Mouse (Mus musculus): Measurements from ENCODE around the gene Tmem178. TPM values are rescaled to one million over a fixed set of nuclear protein-coding genes. Genes with fewer than 3 reads are reported as not detected.
A peak's percentile ranks its signal among the peaks of the same experiment; 100 is the strongest.
"Not testable (repeated sequence)": the region's sequence is repeated elsewhere in the genome, so short reads cannot be mapped to it uniquely, and the experiment has no call there.

Gene Tmem178
- polyA plus RNA-seq, 1 experiment from 2014 or later = 40.4 TPM

DNA sequence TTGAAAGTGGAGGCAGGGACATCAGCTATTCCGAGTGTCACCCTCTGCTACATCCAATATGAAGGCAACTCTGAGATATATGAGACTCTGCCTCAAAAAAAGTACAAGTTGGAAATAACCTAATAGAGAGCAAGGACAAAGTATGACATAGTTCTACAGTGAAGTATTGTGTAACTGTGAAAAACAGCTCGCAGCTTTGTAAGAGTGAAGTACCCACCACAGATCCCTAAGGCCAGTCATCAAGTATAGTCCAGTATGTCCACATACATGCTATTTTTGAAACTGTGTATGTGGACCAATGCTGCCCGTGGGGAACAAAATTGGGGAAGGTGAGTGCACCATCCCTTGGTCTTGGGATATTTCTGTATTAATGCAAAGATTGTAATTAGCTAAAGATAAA is 18.9 kb upstream of the Tmem178 start:
- no peaks in the 10 kb centered on the region for H3K36me3 ChIP-seq (ENCODE audit: poor library complexity, severe bottlenecking)
- H3K4me2 ChIP-seq = no peak overlapping the region
- H3K27ac ChIP-seq = no peak overlapping the region
- no peak overlapping the region for H3K9ac ChIP-seq
- H3K4me3 ChIP-seq = no peak overlapping the region
- no peaks in the 10 kb centered on the region for H3K27me3 ChIP-seq
- peaks cover 7% of the 10 kb centered on the region; the same call in 1 of the 2 replicates for H3K4me1 ChIP-seq
- WGBS = 97% methylated on average over 3 of the region's 3 CpGs
- no peak for ATAC-seq
- H3K9me3 ChIP-seq (replicated peaks) = no peaks in the 10 kb centered on the region

DNA sequence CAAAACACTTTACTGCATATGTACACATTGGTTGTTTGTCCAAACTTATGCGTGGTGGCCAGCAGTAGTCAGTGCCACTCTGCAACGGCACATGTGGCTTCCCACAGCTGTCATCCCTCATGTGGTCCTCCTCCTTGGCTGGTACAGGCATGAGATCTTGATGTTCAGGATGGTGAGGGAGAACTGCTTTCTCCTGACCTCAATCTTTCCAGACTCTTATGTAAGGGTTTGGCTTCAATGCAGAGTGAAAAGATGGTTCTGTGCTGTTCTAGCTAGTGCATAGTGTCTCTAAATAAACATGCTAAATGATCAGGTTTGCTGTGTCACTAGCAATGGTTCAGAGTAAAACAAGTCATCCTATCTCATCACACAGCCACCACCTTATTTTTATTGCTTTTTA is 17.3 kb upstream of the Tmem178 start:
- H3K4me2 ChIP-seq = no peak overlapping the region
- H3K36me3 ChIP-seq (ENCODE audit: poor library complexity, severe bottlenecking) = no peaks in the 10 kb centered on the region
- no peak overlapping the region for H3K27ac ChIP-seq
- WGBS = 95% methylated on average over 2 of the region's 2 CpGs
- no peaks in the 10 kb centered on the region for H3K4me1 ChIP-seq
- H3K9me3 ChIP-seq (replicated peaks) = no peaks in the 10 kb centered on the region
- no peak overlapping the region for H3K9ac ChIP-seq
- H3K4me3 ChIP-seq = no peak overlapping the region
- ATAC-seq = no peak
- no peaks in the 10 kb centered on the region for H3K27me3 ChIP-seq

- Histone ChIP-seq H3K4me1 (no peaks in the 10 kb centered on the region), H3K27me3 (no peaks in the 10 kb centered on the region), H3K9ac (no peak overlapping the region), H3K4me3 (no peak overlapping the region), H3K36me3 (ENCODE audit: poor library complexity, severe bottlenecking) (no peaks in the 10 kb centered on the region), H3K9me3 (replicated peaks) (no peaks in the 10 kb centered on the region), H3K27ac (no peak overlapping the region), H3K4me2 (no peak overlapping the region)
- 85% methylated on average over 3 of the region's 3 CpGs for WGBS
- no peak for ATAC-seq
These were observed 11.7 kb upstream of the Tmem178 start for GRCm38 (mm10) chr17:80932716-80933115.

GRCm38 (mm10) chr17:80933401-80934029 is 10.9 kb upstream of the Tmem178 start:
- ATAC-seq = no peak
- Histone ChIP-seq H3K4me2 (no peak overlapping the region), H3K4me1 (no peaks in the 10 kb centered on the region), H3K27ac (no peak overlapping the region), H3K4me3 (no peak overlapping the region), H3K9me3 (replicated peaks) (no peaks in the 10 kb centered on the region), H3K9ac (no peak overlapping the region), H3K36me3 (ENCODE audit: poor library complexity, severe bottlenecking) (no peaks in the 10 kb centered on the region), H3K27me3 (no peaks in the 10 kb centered on the region)
- WGBS = 78% methylated on average over 11 of the region's 11 CpGs

GRCm38 (mm10) chr17:80935807-80936519 is 8.5 kb upstream of the Tmem178 start:
- no peak for ATAC-seq

DNA sequence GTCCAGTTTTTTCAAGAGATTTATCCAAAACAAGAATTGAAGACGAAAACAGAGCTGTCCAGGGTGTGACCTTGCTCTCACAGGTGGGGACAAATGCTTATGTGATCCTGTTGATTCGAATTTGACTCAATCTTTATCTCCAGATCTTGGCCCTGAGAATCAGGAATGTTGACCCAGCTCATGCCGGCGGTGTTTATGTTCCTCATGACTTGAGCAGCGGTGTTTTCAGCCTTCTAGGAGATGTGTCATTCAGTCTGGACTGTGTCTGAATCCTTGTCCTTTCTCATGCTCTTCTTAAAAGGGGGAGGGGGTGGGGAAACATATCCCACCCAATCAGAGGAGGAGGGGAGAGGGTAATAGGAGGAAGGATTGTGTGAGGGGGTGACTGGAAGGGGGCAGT is 7.9 kb upstream of the Tmem178 start:
- no peak overlapping the region for H3K9ac ChIP-seq
- no peaks in the 10 kb centered on the region for H3K27me3 ChIP-seq
- no peak for ATAC-seq
- no peak overlapping the region for H3K4me3 ChIP-seq
- no peaks in the 10 kb centered on the region for H3K4me1 ChIP-seq
- WGBS = 93% methylated on average over 5 of the region's 5 CpGs
- H3K4me2 ChIP-seq = no peak overlapping the region
- no peak overlapping the region for H3K27ac ChIP-seq
- H3K9me3 ChIP-seq (replicated peaks) = no peaks in the 10 kb centered on the region
- no peaks in the 10 kb centered on the region for H3K36me3 ChIP-seq (ENCODE audit: poor library complexity, severe bottlenecking)

More at GRCm38 (mm10) chr17:80935807-80936519, 8.5 kb upstream of the Tmem178 start:
- no peak overlapping the region for H3K9ac ChIP-seq
- WGBS = 84% methylated on average over 10 of the region's 10 CpGs
- no peaks in the 10 kb centered on the region for H3K27me3 ChIP-seq
- no peak overlapping the region for H3K4me2 ChIP-seq
- H3K27ac ChIP-seq = no peak overlapping the region
- no peaks in the 10 kb centered on the region for H3K36me3 ChIP-seq (ENCODE audit: poor library complexity, severe bottlenecking)
- no peaks in the 10 kb centered on the region for H3K4me1 ChIP-seq
- no peaks in the 10 kb centered on the region for H3K9me3 ChIP-seq (replicated peaks)
- no peak overlapping the region for H3K4me3 ChIP-seq

DNA sequence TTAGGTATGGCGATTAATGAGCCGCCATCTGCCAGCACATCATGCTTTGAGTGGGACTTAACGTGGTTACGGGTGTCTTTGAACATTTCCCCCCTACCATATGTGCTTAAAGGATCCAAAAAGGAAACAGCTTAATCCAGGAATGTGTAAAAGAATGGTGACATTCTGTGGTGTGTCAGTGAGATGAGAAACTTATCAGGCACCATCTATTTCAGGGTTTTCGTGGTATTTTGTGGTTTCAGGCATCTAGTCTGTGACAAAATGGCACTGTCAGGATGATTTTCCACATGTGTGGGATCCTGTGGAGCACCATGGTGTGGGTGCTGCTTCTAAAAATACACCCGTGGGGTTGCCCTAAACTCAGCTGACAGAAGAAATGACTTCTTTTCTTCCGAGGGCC is 4.6 kb upstream of the Tmem178 start:
- Histone ChIP-seq H3K4me1 (no peaks in the 10 kb centered on the region), H3K27ac (no peak overlapping the region), H3K9me3 (replicated peaks) (no peaks in the 10 kb centered on the region), H3K9ac (no peak overlapping the region), H3K4me3 (no peak overlapping the region), H3K4me2 (no peak overlapping the region), H3K36me3 (ENCODE audit: poor library complexity, severe bottlenecking) (no peaks in the 10 kb centered on the region), H3K27me3 (no peaks in the 10 kb centered on the region)
- ATAC-seq = no peak
- 91% methylated on average over 7 of the region's 7 CpGs for WGBS

- no peak overlapping the region for H3K27ac ChIP-seq
- H3K4me3 ChIP-seq = no peak overlapping the region
- no peaks in the 10 kb centered on the region for H3K27me3 ChIP-seq
- WGBS = 78% methylated on average over 11 of the region's 11 CpGs
- H3K9ac ChIP-seq = no peak overlapping the region
- H3K4me1 ChIP-seq = peaks cover 13% of the 10 kb centered on the region; the same call in 1 of the 2 replicates
- H3K36me3 ChIP-seq (ENCODE audit: poor library complexity, severe bottlenecking) = no peaks in the 10 kb centered on the region
- no peak for ATAC-seq
- H3K4me2 ChIP-seq = no peak overlapping the region
- H3K9me3 ChIP-seq (replicated peaks) = no peaks in the 10 kb centered on the region
These were observed 2.6 kb upstream of the Tmem178 start for GRCm38 (mm10) chr17:80941857-80942256.

- Histone ChIP-seq H3K27ac (peak overlapping the region; percentile 80), H3K9me3 (replicated peaks) (no peaks in the 10 kb centered on the region), H3K4me3 (peak overlapping the region; percentile 74), H3K4me1 (peaks cover 23% of the 10 kb centered on the region; the same call in 1 of the 2 replicates), H3K27me3 (no peaks in the 10 kb centered on the region), H3K9ac (peak overlapping the region; percentile 93), H3K4me2 (peak overlapping the region; percentile 66), H3K36me3 (ENCODE audit: poor library complexity, severe bottlenecking) (peaks cover 6% of the 10 kb centered on the region)
- ATAC-seq = peak; percentile 42
- 9% methylated on average over 14 of the region's 26 CpGs for WGBS
These were observed 450 bp upstream of the Tmem178 start for GRCm38 (mm10) chr17:80943835-80944529.

GRCm38 (mm10) chr17:80945510-80945909 is 1.1 kb downstream of the Tmem178 start:
- H3K27ac ChIP-seq; H3K36me3 ChIP-seq (ENCODE audit: poor library complexity, severe bottlenecking); H3K9me3 ChIP-seq (replicated peaks); ATAC-seq; H3K27me3 ChIP-seq: not testable (repeated sequence)
- WGBS = 29% methylated on average over 8 of the region's 8 CpGs
- Histone ChIP-seq H3K9ac (peak overlapping the region; percentile 60), H3K4me1 (peaks cover 33% of the 10 kb centered on the region; the same call in 1 of the 2 replicates), H3K4me3 (peak overlapping the region; percentile 40), H3K4me2 (peak overlapping the region; percentile 63)

GRCm38 (mm10) chr17:80946091-80946885 is 1.9 kb downstream of the Tmem178 start:
- 58% methylated on average over 5 of the region's 5 CpGs for WGBS

More at GRCm38 (mm10) chr17:80946091-80946885, 1.9 kb downstream of the Tmem178 start:
- H3K9me3 ChIP-seq (replicated peaks) = no peaks in the 10 kb centered on the region
- H3K36me3 ChIP-seq (ENCODE audit: poor library complexity, severe bottlenecking) = peaks cover 6% of the 10 kb centered on the region
- H3K4me2 ChIP-seq = peak overlapping the region; percentile 63
- ATAC-seq = no peak
- peaks cover 41% of the 10 kb centered on the region for H3K4me1 ChIP-seq
- H3K4me3 ChIP-seq = peak overlapping the region; percentile 40
- peak overlapping the region; percentile 37 for H3K27ac ChIP-seq
- peak overlapping the region; percentile 60 for H3K9ac ChIP-seq
- no peaks in the 10 kb centered on the region for H3K27me3 ChIP-seq
